Mouse (Mus musculus): ENCODE results near the gene Ddx42. TPM values are rescaled to one million over a fixed set of nuclear protein-coding genes. Genes with fewer than 3 reads are reported as not detected.
A peak's percentile ranks its signal among the peaks of the same experiment; 100 is the strongest.

Gene Ddx42
- total RNA-seq, 1 experiment from 2014 or later = 64.5 TPM

GRCm38 (mm10) chr11:106268326-106269059 lies 51.8 kb downstream of the Ddx42 start:
- DNase-seq = peak; percentile 82

- DNase-seq = no peak
Observed at GRCm38 (mm10) chr11:106269060-106269431, 52.3 kb downstream of the Ddx42 start.

- no peak for DNase-seq
Observed at GRCm38 (mm10) chr11:106271131-106271793, 54.5 kb downstream of the Ddx42 start.

- DNase-seq = peak; percentile 53
Observed at GRCm38 (mm10) chr11:106271794-106272643, 55.3 kb downstream of the Ddx42 start.

GRCm38 (mm10) chr11:106272644-106273310 lies 56.1 kb downstream of the Ddx42 start, which contains the start of gene Smarcd2:
Gene Smarcd2, minus strand, starts transcription at chr11:106272972.
- DNase-seq = peak; percentile 99

GRCm38 (mm10) chr11:106273311-106273684 lies 56.6 kb downstream of the Ddx42 start:
- DNase-seq = no peak

- no peak for DNase-seq
Observed at GRCm38 (mm10) chr11:106273811-106274210, 57.1 kb downstream of the Ddx42 start.

GRCm38 (mm10) chr11:106274374-106274773 lies 57.6 kb downstream of the Ddx42 start:
- DNase-seq = no peak

- no peak for DNase-seq
Observed at GRCm38 (mm10) chr11:106274971-106275411, 58.3 kb downstream of the Ddx42 start.

GRCm38 (mm10) chr11:106276454-106276853 lies 59.7 kb downstream of the Ddx42 start, which contains the start of gene Tcam1:
Gene Tcam1, plus strand, starts transcription at chr11:106276672.
- DNase-seq = peak; percentile 91

GRCm38 (mm10) chr11:106282452-106282851 lies 65.7 kb downstream of the Ddx42 start:
- no peak for DNase-seq

GRCm38 (mm10) chr11:106283371-106283770 lies 66.6 kb downstream of the Ddx42 start:
- no peak for DNase-seq

- DNase-seq = no peak
Observed at GRCm38 (mm10) chr11:106284126-106284525, 67.4 kb downstream of the Ddx42 start.

- DNase-seq = no peak
Observed at GRCm38 (mm10) chr11:106286206-106286605, 69.5 kb downstream of the Ddx42 start.

GRCm38 (mm10) chr11:106286987-106287386 lies 70.3 kb downstream of the Ddx42 start:
- DNase-seq = no peak

GRCm38 (mm10) chr11:106289369-106289768 lies 72.6 kb downstream of the Ddx42 start:
- DNase-seq = peak; percentile 89

GRCm38 (mm10) chr11:106290376-106290775 lies 73.7 kb downstream of the Ddx42 start:
- no peak for DNase-seq

- no peak for DNase-seq
Observed at GRCm38 (mm10) chr11:106291861-106292260, 75.1 kb downstream of the Ddx42 start.

All from adrenal gland, postnatal 25 days (tissue).